Mouse (Mus musculus): ENCODE measurements around the gene Tob1. TPM values are rescaled to one million over a fixed set of nuclear protein-coding genes. Genes with fewer than 3 reads are reported as not detected.

Gene Tob1
- total and polyA plus RNA-seq, 3 experiments, result 2.4 to 7.5 TPM; not detected in 1

- Histone ChIP-seq H3K27ac (ENCODE audit: control insufficient read depth, low read depth, low read length) (no peak overlapping the region), H3K4me1 (ENCODE audit: control insufficient read depth in 1 of 2, insufficient read depth in 2 of 2, low read length in 2 of 2) (peaks cover 0 to 10% of the 10 kb centered on the region in 2 experiments; a peak in 2 of 4 replicates), H3K4me3 (ENCODE audit: control insufficient read depth in 1 of 2, insufficient read depth in 1 of 2, low read depth in 2 of 2, low read length in 2 of 2) (no peak overlapping the region), H3K79me2 (ENCODE audit: control insufficient read depth, insufficient read depth, low read length, poor library complexity) (no peaks in the 10 kb centered on the region), H3K9ac (ENCODE audit: control insufficient read depth, low read depth, low read length, poor library complexity, severe bottlenecking) (no peak overlapping the region), H3K9me3 (replicated peaks; ENCODE audit: insufficient read depth, low read length) (no peaks in the 10 kb centered on the region), H3K27me3 (ENCODE audit: control insufficient read depth in 1 of 2, insufficient read depth in 2 of 2, low read length in 2 of 2) (0 out of 4 replicates have a peak, but pooled peaks cover 0 to 1% of the 10 kb centered on the region in 2 experiments), H3K36me3 (ENCODE audit: control insufficient read depth in 1 of 2, insufficient read depth in 2 of 2, low read length in 2 of 2) (peaks cover 0 to 3% of the 10 kb centered on the region in 2 experiments; a peak in 1 of 4 replicates)
- peak; percentile 16; the same call in 1 of the 2 replicates for TF ChIP-seq TAL1 (IDR thresholded peaks at IDR 0.05; ENCODE audit: low read length)
- TF ChIP-seq E2F4 (IDR thresholded peaks at IDR 0.05; ENCODE audit: borderline replicate concordance, low read depth, low read length), result no peak
- no peak for TF ChIP-seq MEF2A (IDR thresholded peaks at IDR 0.05; ENCODE audit: extremely low read depth, insufficient replicate concordance, low read depth, low read length, poor library complexity, severe bottlenecking)
- TF ChIP-seq EP300 (IDR thresholded peaks at IDR 0.05; ENCODE audit: low read depth in 1 of 2, low read length in 2 of 2), result peak in 1 of 2 experiments; percentile 39; a peak in 1 of 4 replicates
- 0 out of 2 replicates have a peak, but pooled peaks have one; percentile 30 for TF ChIP-seq TCF12 (IDR thresholded peaks at IDR 0.05; ENCODE audit: low read depth, low read length)
- DNase-seq (ENCODE audit: low read depth, low spot score), result peak; percentile 49
Measured at GRCm38 (mm10) chr11:94234380-94234779, 23.1 kb downstream of the Tob1 start.

- Histone ChIP-seq H3K9ac (ENCODE audit: control insufficient read depth, low read depth, low read length, poor library complexity, severe bottlenecking) (no peak overlapping the region), H3K4me3 (ENCODE audit: control insufficient read depth in 1 of 2, insufficient read depth in 1 of 2, low read depth in 2 of 2, low read length in 2 of 2) (no peak overlapping the region), H3K27me3 (ENCODE audit: control insufficient read depth in 1 of 2, insufficient read depth in 2 of 2, low read length in 2 of 2) (peaks cover 4% of the 10 kb centered on the region in 2 experiments; a peak in 2 of 4 replicates), H3K36me3 (ENCODE audit: control insufficient read depth in 1 of 2, insufficient read depth in 2 of 2, low read length in 2 of 2) (peaks cover 0 to 3% of the 10 kb centered on the region in 2 experiments; a peak in 1 of 4 replicates), H3K9me3 (replicated peaks; ENCODE audit: insufficient read depth, low read length) (no peaks in the 10 kb centered on the region), H3K4me1 (ENCODE audit: control insufficient read depth in 1 of 2, insufficient read depth in 2 of 2, low read length in 2 of 2) (peaks cover 0 to 9% of the 10 kb centered on the region in 2 experiments; a peak in 2 of 4 replicates), H3K27ac (ENCODE audit: control insufficient read depth, low read depth, low read length) (no peak overlapping the region), H3K79me2 (ENCODE audit: control insufficient read depth, insufficient read depth, low read length, poor library complexity) (no peaks in the 10 kb centered on the region)
- no peak for DNase-seq (ENCODE audit: low read depth, low spot score)
- TF ChIP-seq HCFC1 (IDR thresholded peaks at IDR 0.05; ENCODE audit: low read depth, low read length) (no peak), CHD1 (IDR thresholded peaks at IDR 0.05; ENCODE audit: low read depth, low read length) (no peak), POLR2AphosphoS5 (IDR thresholded peaks at IDR 0.05; ENCODE audit: borderline replicate concordance, low read depth, low read length) (no peak), RAD21 (IDR thresholded peaks at IDR 0.05; ENCODE audit: low read depth, low read length) (no peak), ZC3H11A (IDR thresholded peaks at IDR 0.05; ENCODE audit: low read depth, low read length) (no peak), JUND (IDR thresholded peaks at IDR 0.05; ENCODE audit: low read depth, low read length) (no peak), USF2 (IDR thresholded peaks at IDR 0.05; ENCODE audit: borderline replicate concordance in 1 of 2, insufficient read depth in 1 of 2, low read depth in 1 of 2, low read length in 2 of 2) (no peak), MEF2A (IDR thresholded peaks at IDR 0.05; ENCODE audit: extremely low read depth, insufficient replicate concordance, low read depth, low read length, poor library complexity, severe bottlenecking) (no peak), ZKSCAN1 (IDR thresholded peaks at IDR 0.05; ENCODE audit: low read depth, low read length) (no peak), MAFK (IDR thresholded peaks at IDR 0.05; ENCODE audit: borderline replicate concordance, low read depth, low read length) (no peak), NELFE (IDR thresholded peaks at IDR 0.05; ENCODE audit: low read depth, low read length) (no peak), BHLHE40 (IDR thresholded peaks at IDR 0.05; ENCODE audit: borderline replicate concordance, low read depth, low read length) (no peak), CTCF (IDR thresholded peaks at IDR 0.05 in 2 of 3, conservative IDR thresholded peaks at IDR 0.05 in 1 of 3; ENCODE audit: control insufficient read depth in 1 of 3, insufficient read depth in 1 of 3, low read depth in 2 of 3, low read length in 3 of 3, poor library complexity in 1 of 3, severe bottlenecking in 1 of 3) (no peak), NRF1 (IDR thresholded peaks at IDR 0.05; ENCODE audit: insufficient read depth, low read depth, low read length, poor library complexity, severe bottlenecking) (no peak), CHD2 (IDR thresholded peaks at IDR 0.05; ENCODE audit: low read length) (no peak), UBTF (IDR thresholded peaks at IDR 0.05; ENCODE audit: borderline replicate concordance, insufficient read depth, low read depth, low read length) (no peak)
Measured at GRCm38 (mm10) chr11:94234857-94235256, 23.6 kb downstream of the Tob1 start.
